Mouse (Mus musculus) heart, embryonic 10.5 days (tissue): ENCODE measurements around the gene Galnt7. TPM values are rescaled to one million over a fixed set of nuclear protein-coding genes. Genes with fewer than 3 reads are reported as not detected.

Experiments used
- DNase-seq: peaks from one replicate; pipeline ENCODE4 v3.0.0-alpha.2; 2017; ENCODE audit warnings: low spot score
- H3K27ac ChIP-seq: fragments of 300-500 bp; sonication (generic); 2 replicates; pipeline ENCODE4 v1.5.1; 2016; ENCODE audit warnings: mild to moderate bottlenecking
- H3K27me3 ChIP-seq: fragments of 300-500 bp; sonication (generic); 2 replicates; pipeline ENCODE4 v1.6.1; 2016; ENCODE audit warnings: mild to moderate bottlenecking; ENCODE audit not compliant: poor library complexity, insufficient read depth, severe bottlenecking
- H3K36me3 ChIP-seq: fragments of 300-500 bp; sonication (generic); 2 replicates; pipeline ENCODE4 v1.6.1; 2016; ENCODE audit warnings: mild to moderate bottlenecking, moderate library complexity
- H3K4me1 ChIP-seq: fragments of 300-500 bp; sonication (generic); 2 replicates; pipeline ENCODE4 v1.6.1; 2016; ENCODE audit warnings: mild to moderate bottlenecking
- H3K4me3 ChIP-seq: fragments of 300-500 bp; sonication (generic); 2 replicates; pipeline ENCODE4 v1.5.1; 2016; ENCODE audit warnings: mild to moderate bottlenecking, moderate library complexity
- H3K9me3 ChIP-seq: fragments of 300-500 bp; sonication (generic); 2 replicates; pipeline ENCODE4 v1.6.1; 2016; ENCODE audit warnings: mild to moderate bottlenecking, moderate library complexity
- WGBS: fragments of 180-500 bp; shearing (Covaris S2); methylation state at CpG from one replicate; pipeline ENCODE4 v1.1.7; 2016; 5-methylcytosine and 5-hydroxymethylcytosine counted together
- polyA plus RNA-seq: library from polyadenylated mRNA; unstranded; fragments of >200 nt; fragmentation: Nextera tagmentation; extraction: Ambion mirVana; gene quantifications from 2 replicates; pipeline ENCODE4 v1.2.1, GENCODE M21; 2016

The Galnt7 gene
- polyA plus RNA-seq, 1 experiment from 2014 or later = 16.1 TPM

DNA sequence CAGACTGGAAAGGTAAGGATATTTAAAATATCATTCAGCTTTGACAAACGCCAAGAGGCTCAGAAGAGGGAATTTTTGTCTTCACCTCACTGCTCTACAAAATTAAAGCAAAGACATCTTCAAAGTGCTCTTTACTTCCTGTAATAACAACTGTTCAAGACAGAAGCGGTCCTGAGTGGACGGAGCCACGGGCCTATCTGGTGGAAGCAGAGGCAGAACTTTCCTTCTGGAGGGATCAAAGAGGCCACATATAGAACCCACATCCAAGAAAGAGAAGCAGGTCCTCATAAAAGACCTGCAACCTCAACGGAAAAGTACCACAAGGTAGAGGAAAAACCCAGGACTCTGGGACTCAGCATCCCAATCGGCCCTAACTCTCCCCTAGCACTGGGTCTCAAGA is 2.6 kb downstream of the Galnt7 start:
- DNase-seq = no peak
- Histone ChIP-seq H3K36me3 (no peaks in the 10 kb centered on the region), H3K4me1 (peaks cover 13% of the 10 kb centered on the region; the same call in 1 of the 2 replicates), H3K4me3 (no peak overlapping the region), H3K27me3 (peaks cover 49% of the 10 kb centered on the region), H3K9me3 (no peaks in the 10 kb centered on the region), H3K27ac (no peak overlapping the region)
- 86% methylated on average over 6 of the region's 6 CpGs for WGBS

DNA sequence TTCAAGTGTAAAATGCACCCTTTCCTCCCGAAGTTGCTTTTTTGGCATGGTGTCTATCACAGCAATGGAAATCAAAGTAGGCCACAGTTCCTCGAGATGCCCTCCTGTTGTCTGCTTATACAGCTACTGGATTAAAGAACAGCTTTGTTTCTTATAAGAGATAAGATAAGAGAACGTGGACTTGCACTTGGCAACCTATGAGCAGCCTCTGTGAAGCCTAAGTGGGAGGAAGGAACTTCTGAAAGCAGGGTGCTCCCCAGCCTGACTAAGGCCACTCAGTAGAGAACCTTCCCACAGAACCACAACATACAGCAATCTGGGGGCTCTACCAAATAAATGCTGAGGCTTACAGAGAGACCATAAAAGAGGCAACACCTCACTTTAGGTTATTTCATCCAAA is 5.3 kb downstream of the Galnt7 start:
- Histone ChIP-seq H3K9me3 (no peaks in the 10 kb centered on the region), H3K27ac (no peak overlapping the region), H3K36me3 (no peaks in the 10 kb centered on the region), H3K4me3 (no peak overlapping the region), H3K27me3 (peaks cover 52% of the 10 kb centered on the region), H3K4me1 (peaks cover 13% of the 10 kb centered on the region; the same call in 1 of the 2 replicates)
- DNase-seq = no peak
- 23% methylated on average over 3 of the region's 3 CpGs for WGBS

GRCm38 (mm10) chr8:57644281-57644680 is 8.6 kb downstream of the Galnt7 start:
- DNase-seq = no peak
- Histone ChIP-seq H3K27ac (no peak overlapping the region), H3K4me3 (no peak overlapping the region), H3K9me3 (no peaks in the 10 kb centered on the region), H3K36me3 (no peaks in the 10 kb centered on the region), H3K4me1 (peaks cover 12% of the 10 kb centered on the region), H3K27me3 (peaks cover 47% of the 10 kb centered on the region)
- WGBS = 61% methylated on average over 6 of the region's 6 CpGs

- Histone ChIP-seq H3K4me1 (peaks cover 9% of the 10 kb centered on the region), H3K9me3 (no peaks in the 10 kb centered on the region), H3K4me3 (no peak overlapping the region), H3K27ac (no peak overlapping the region), H3K36me3 (no peaks in the 10 kb centered on the region), H3K27me3 (peaks cover 37% of the 10 kb centered on the region)
- DNase-seq = no peak
- WGBS = 88% methylated on average over 5 of the region's 5 CpGs
These were observed 10.1 kb downstream of the Galnt7 start for GRCm38 (mm10) chr8:57642722-57643121.

- 60% methylated on average over 6 of the region's 6 CpGs for WGBS
- Histone ChIP-seq H3K27ac (no peak overlapping the region), H3K4me3 (no peak overlapping the region), H3K9me3 (no peaks in the 10 kb centered on the region), H3K4me1 (peaks cover 9% of the 10 kb centered on the region), H3K27me3 (peaks cover 15% of the 10 kb centered on the region), H3K36me3 (no peaks in the 10 kb centered on the region)
- DNase-seq = no peak
These were observed 13.9 kb downstream of the Galnt7 start for GRCm38 (mm10) chr8:57638925-57639324.

- Histone ChIP-seq H3K36me3 (no peaks in the 10 kb centered on the region), H3K27ac (no peak overlapping the region), H3K4me3 (no peak overlapping the region), H3K27me3 (peaks cover 24% of the 10 kb centered on the region), H3K4me1 (peaks cover 9% of the 10 kb centered on the region), H3K9me3 (no peaks in the 10 kb centered on the region)
- WGBS = 69% methylated on average over 15 of the region's 15 CpGs
- DNase-seq = no peak
These were observed 15.1 kb downstream of the Galnt7 start for GRCm38 (mm10) chr8:57637599-57638280.

GRCm38 (mm10) chr8:57636698-57637097 is 16.1 kb downstream of the Galnt7 start:
- H3K27ac ChIP-seq = no peak overlapping the region
- peaks cover 6% of the 10 kb centered on the region for H3K4me1 ChIP-seq
- peaks cover 28% of the 10 kb centered on the region for H3K27me3 ChIP-seq
- no peaks in the 10 kb centered on the region for H3K36me3 ChIP-seq
- whole genome bisulfite sequencing = 68% methylated on average over 11 of the region's 11 CpGs
- no peaks in the 10 kb centered on the region for H3K9me3 ChIP-seq
- H3K4me3 ChIP-seq = no peak overlapping the region
- DNase-seq = no peak

- 23% methylated on average over 3 of the region's 3 CpGs for WGBS
- H3K9me3 ChIP-seq = no peaks in the 10 kb centered on the region
- DNase-seq = no peak
- H3K27me3 ChIP-seq = peaks cover 32% of the 10 kb centered on the region
- H3K36me3 ChIP-seq = no peaks in the 10 kb centered on the region
- no peak overlapping the region for H3K27ac ChIP-seq
- peaks cover 6% of the 10 kb centered on the region for H3K4me1 ChIP-seq
- no peak overlapping the region for H3K4me3 ChIP-seq
These were observed 16.6 kb downstream of the Galnt7 start for GRCm38 (mm10) chr8:57636281-57636680.

DNA sequence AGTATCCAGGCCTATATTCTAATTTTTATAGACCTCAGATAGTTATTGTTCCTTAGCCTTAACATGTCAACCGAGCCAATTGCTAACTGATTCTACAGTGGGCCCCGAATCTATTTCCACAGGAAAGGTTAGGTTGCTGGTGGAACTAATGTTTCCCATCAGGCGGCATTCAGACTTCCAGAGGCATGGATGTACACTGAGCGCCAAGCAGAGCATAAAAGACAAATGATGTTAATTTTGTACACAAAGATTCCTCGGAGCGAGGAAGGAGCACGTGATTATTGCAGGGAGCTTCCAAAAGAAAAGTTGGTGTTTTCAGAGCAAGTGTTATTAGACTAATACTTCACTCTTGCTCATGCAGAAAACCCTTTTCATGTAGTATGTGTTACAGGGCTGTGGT is 21.1 kb downstream of the Galnt7 start:
- no peak overlapping the region for H3K4me3 ChIP-seq
- WGBS = 92% methylated on average over 7 of the region's 7 CpGs
- H3K36me3 ChIP-seq = no peaks in the 10 kb centered on the region
- no peaks in the 10 kb centered on the region for H3K9me3 ChIP-seq
- H3K4me1 ChIP-seq = peaks cover 6% of the 10 kb centered on the region
- DNase-seq = no peak
- H3K27me3 ChIP-seq = peaks cover 42% of the 10 kb centered on the region; the same call in 1 of the 2 replicates
- H3K27ac ChIP-seq = no peak overlapping the region

GRCm38 (mm10) chr8:57630148-57630547 is 22.7 kb downstream of the Galnt7 start:
- WGBS = 82% methylated on average over 8 of the region's 8 CpGs
- DNase-seq = no peak
- H3K4me3 ChIP-seq = no peak overlapping the region
- H3K9me3 ChIP-seq = no peaks in the 10 kb centered on the region
- H3K36me3 ChIP-seq = no peaks in the 10 kb centered on the region
- no peak overlapping the region for H3K27ac ChIP-seq
- H3K27me3 ChIP-seq = peaks cover 42% of the 10 kb centered on the region; the same call in 1 of the 2 replicates
- H3K4me1 ChIP-seq = no peaks in the 10 kb centered on the region

GRCm38 (mm10) chr8:57628787-57629664 is 23.8 kb downstream of the Galnt7 start:
- no peaks in the 10 kb centered on the region for H3K36me3 ChIP-seq
- H3K9me3 ChIP-seq = no peaks in the 10 kb centered on the region
- WGBS = 84% methylated on average over 6 of the region's 6 CpGs
- DNase-seq = no peak
- peaks cover 46% of the 10 kb centered on the region; the same call in 1 of the 2 replicates for H3K27me3 ChIP-seq
- H3K4me3 ChIP-seq = no peak overlapping the region
- H3K27ac ChIP-seq = no peak overlapping the region
- no peaks in the 10 kb centered on the region for H3K4me1 ChIP-seq

DNA sequence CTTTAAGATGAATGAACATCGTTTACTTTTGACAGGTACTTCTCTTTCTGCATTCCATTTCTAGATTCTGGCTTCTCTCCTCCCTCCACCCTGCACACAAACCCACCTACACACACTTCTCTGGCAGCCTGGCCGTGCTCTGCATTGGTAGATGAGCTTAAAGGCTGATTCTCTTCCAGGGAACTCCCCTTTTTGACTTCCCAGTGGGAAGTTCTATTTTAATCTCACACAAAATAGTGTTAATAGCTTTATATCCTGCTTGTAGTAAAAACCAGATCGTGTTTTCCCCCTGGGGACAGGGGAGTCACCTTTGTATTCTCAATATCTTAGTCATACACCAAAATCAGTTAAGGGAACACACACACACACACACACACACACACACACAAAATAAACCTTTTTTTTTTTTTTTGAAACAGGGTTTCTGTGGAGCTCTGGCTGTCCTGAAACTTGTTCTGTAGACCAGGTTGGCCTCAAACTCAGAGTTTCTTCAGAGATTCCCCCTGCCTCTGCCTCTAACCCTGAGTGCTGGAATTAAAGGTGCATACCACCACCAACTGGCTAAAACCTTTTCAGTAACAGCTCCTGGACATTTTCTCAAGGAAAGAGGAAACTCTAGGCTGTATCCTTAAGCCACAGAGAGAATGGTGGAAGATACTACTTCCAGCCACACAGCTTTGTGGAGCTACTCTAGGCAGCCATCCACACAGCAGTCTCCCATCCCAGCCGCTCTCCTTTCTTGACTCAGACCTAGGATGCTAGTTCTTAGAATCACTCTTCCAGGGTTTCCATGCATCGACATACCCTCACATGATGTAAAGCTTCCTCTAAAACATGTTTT is 24.7 kb downstream of the Galnt7 start:
- DNase-seq = no peak
- H3K27ac ChIP-seq = no peak overlapping the region
- peaks cover 44% of the 10 kb centered on the region for H3K27me3 ChIP-seq
- H3K4me1 ChIP-seq = no peaks in the 10 kb centered on the region
- 73% methylated on average over 5 of the region's 5 CpGs for WGBS
- H3K4me3 ChIP-seq = no peak overlapping the region
- H3K9me3 ChIP-seq = no peaks in the 10 kb centered on the region
- no peaks in the 10 kb centered on the region for H3K36me3 ChIP-seq
